Mouse (Mus musculus) small intestine, adult 2 months (tissue): ENCODE data around the gene Tfip11.

Source experiments
- CTCF ChIP-seq: fragments of 200-500 bp; IDR thresholded peaks from 2 replicates; pipeline ENCODE4 v1.5.1; 2012; ENCODE audit warnings: low read depth, mild to moderate bottlenecking, control low read depth, inconsistent platforms, low read length, moderate library complexity, mixed read lengths; ENCODE audit not compliant: insufficient replicate concordance, insufficient read length; ENCODE audit errors: extremely low read depth
- POLR2A ChIP-seq: fragments of 200-500 bp; IDR thresholded peaks from 2 replicates; pipeline ENCODE4 v1.6.1; 2012; ENCODE audit warnings: low read depth, mild to moderate bottlenecking, control low read depth, inconsistent platforms, low read length, moderate library complexity

DNA sequence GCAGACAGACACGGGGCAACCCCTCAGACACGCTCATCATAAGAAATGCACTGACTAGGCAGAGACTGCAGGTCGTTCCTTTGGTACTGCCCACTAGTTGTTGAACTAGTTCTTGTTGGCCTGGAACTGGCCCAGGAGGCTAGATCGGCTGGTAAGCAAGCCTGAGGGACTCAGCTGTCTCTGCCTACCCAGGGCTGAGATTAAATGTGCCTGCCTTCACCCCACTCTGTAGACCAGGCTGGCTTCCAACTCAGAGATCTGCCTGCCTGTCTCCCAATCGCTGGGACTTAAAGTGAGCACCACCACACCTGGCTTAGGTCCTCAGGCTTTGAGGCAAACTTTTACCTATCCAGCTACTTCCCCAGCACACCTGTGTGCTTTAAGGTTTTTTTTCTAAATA is 5.8 kb upstream of the Tfip11 start:
- TF ChIP-seq CTCF (no peak), POLR2A (no peak)
